Mouse (Mus musculus): ENCODE data around the gene Ccr6. TPM values are rescaled to one million over a fixed set of nuclear protein-coding genes. Genes with fewer than 3 reads are reported as not detected.
A peak's percentile ranks its signal among the peaks of the same experiment; 100 is the strongest.

The Ccr6 gene
- total and polyA plus RNA-seq, 2 experiments = 0.20 TPM; not detected in 1

GRCm38 (mm10) chr17:8234537-8234936 lies 1.3 kb upstream of the Ccr6 start:
- H3K36me3 ChIP-seq (ENCODE audit: control insufficient read depth, insufficient read depth, low read length) = no peaks in the 10 kb centered on the region
- H3K27me3 ChIP-seq (ENCODE audit: control insufficient read depth, insufficient read depth, low read length) = no peaks in the 10 kb centered on the region; the same call in 1 of the 2 replicates
- TF ChIP-seq POLR2A (IDR thresholded peaks at IDR 0.05; ENCODE audit: extremely low read depth, insufficient read depth, low read length) = no peak
- TF ChIP-seq CTCF (IDR thresholded peaks at IDR 0.05; ENCODE audit: low read depth, low read length) = no peak
- no peak overlapping the region for H3K9ac ChIP-seq (ENCODE audit: low read depth, low read length)
- H3K27ac ChIP-seq (replicated peaks; ENCODE audit: insufficient read depth, low read depth, low read length) = no peak overlapping the region
- no peaks in the 10 kb centered on the region for H3K79me2 ChIP-seq (ENCODE audit: control insufficient read depth, insufficient read depth, low read length)
- DNase-seq (ENCODE audit: extremely low read depth, low read depth, low spot score) = no peak
- no peak overlapping the region for H3K4me3 ChIP-seq (ENCODE audit: insufficient read depth, low read depth, low read length)
- WGBS = 77% methylated on average over 4 of the region's 4 CpGs
- no peaks in the 10 kb centered on the region for H3K4me1 ChIP-seq (ENCODE audit: control insufficient read depth, insufficient read depth, low read length)

- Histone ChIP-seq H3K4me3 (ENCODE audit: insufficient read depth, low read depth, low read length) (no peak overlapping the region), H3K79me2 (ENCODE audit: control insufficient read depth, insufficient read depth, low read length) (no peaks in the 10 kb centered on the region), H3K36me3 (ENCODE audit: control insufficient read depth, insufficient read depth, low read length) (no peaks in the 10 kb centered on the region), H3K27ac (replicated peaks; ENCODE audit: insufficient read depth, low read depth, low read length) (no peak overlapping the region), H3K4me1 (ENCODE audit: control insufficient read depth, insufficient read depth, low read length) (no peaks in the 10 kb centered on the region), H3K27me3 (ENCODE audit: control insufficient read depth, insufficient read depth, low read length) (no peaks in the 10 kb centered on the region), H3K9ac (ENCODE audit: low read depth, low read length) (no peak overlapping the region)
- no peak for DNase-seq (ENCODE audit: extremely low read depth, low read depth, low spot score)
- TF ChIP-seq POLR2A (IDR thresholded peaks at IDR 0.05; ENCODE audit: extremely low read depth, insufficient read depth, low read length) = no peak
- TF ChIP-seq CTCF (IDR thresholded peaks at IDR 0.05; ENCODE audit: low read depth, low read length) = no peak
- WGBS = 64% methylated on average over 15 of the region's 15 CpGs
Observed at GRCm38 (mm10) chr17:8238012-8238710, 2.3 kb downstream of the Ccr6 start.

GRCm38 (mm10) chr17:8239561-8239960 lies 3.7 kb downstream of the Ccr6 start:
- TF ChIP-seq POLR2A (IDR thresholded peaks at IDR 0.05; ENCODE audit: extremely low read depth, insufficient read depth, low read length) (no peak), CTCF (IDR thresholded peaks at IDR 0.05; ENCODE audit: low read depth, low read length) (no peak)
- WGBS = 60% methylated on average over 3 of the region's 3 CpGs

GRCm38 (mm10) chr17:8240517-8240916 lies 4.7 kb downstream of the Ccr6 start:
- no peak for DNase-seq (ENCODE audit: extremely low read depth, low read depth, low spot score)
- Histone ChIP-seq H3K4me3 (ENCODE audit: insufficient read depth, low read depth, low read length) (no peak overlapping the region), H3K27ac (replicated peaks; ENCODE audit: insufficient read depth, low read depth, low read length) (no peak overlapping the region), H3K9ac (ENCODE audit: low read depth, low read length) (no peak overlapping the region), H3K27me3 (ENCODE audit: control insufficient read depth, insufficient read depth, low read length) (no peaks in the 10 kb centered on the region), H3K36me3 (ENCODE audit: control insufficient read depth, insufficient read depth, low read length) (no peaks in the 10 kb centered on the region), H3K4me1 (ENCODE audit: control insufficient read depth, insufficient read depth, low read length) (no peaks in the 10 kb centered on the region), H3K79me2 (ENCODE audit: control insufficient read depth, insufficient read depth, low read length) (no peaks in the 10 kb centered on the region)
- WGBS = 73% methylated on average over 4 of the region's 4 CpGs
- no peak for TF ChIP-seq POLR2A (IDR thresholded peaks at IDR 0.05; ENCODE audit: extremely low read depth, insufficient read depth, low read length)
- no peak for TF ChIP-seq CTCF (IDR thresholded peaks at IDR 0.05; ENCODE audit: low read depth, low read length)

More at GRCm38 (mm10) chr17:8239561-8239960, 3.7 kb downstream of the Ccr6 start:
- Histone ChIP-seq H3K27me3 (ENCODE audit: control insufficient read depth, insufficient read depth, low read length) (no peaks in the 10 kb centered on the region), H3K4me3 (ENCODE audit: insufficient read depth, low read depth, low read length) (no peak overlapping the region), H3K4me1 (ENCODE audit: control insufficient read depth, insufficient read depth, low read length) (no peaks in the 10 kb centered on the region), H3K36me3 (ENCODE audit: control insufficient read depth, insufficient read depth, low read length) (no peaks in the 10 kb centered on the region), H3K79me2 (ENCODE audit: control insufficient read depth, insufficient read depth, low read length) (no peaks in the 10 kb centered on the region), H3K9ac (ENCODE audit: low read depth, low read length) (no peak overlapping the region), H3K27ac (replicated peaks; ENCODE audit: insufficient read depth, low read depth, low read length) (no peak overlapping the region)
- DNase-seq (ENCODE audit: extremely low read depth, low read depth, low spot score) = no peak

- H3K27ac ChIP-seq (replicated peaks; ENCODE audit: insufficient read depth, low read depth, low read length) = no peak overlapping the region
- no peak overlapping the region for H3K4me3 ChIP-seq (ENCODE audit: insufficient read depth, low read depth, low read length)
- H3K27me3 ChIP-seq (ENCODE audit: control insufficient read depth, insufficient read depth, low read length) = no peaks in the 10 kb centered on the region
- 84% methylated on average over 12 of the region's 12 CpGs for WGBS
- no peaks in the 10 kb centered on the region for H3K79me2 ChIP-seq (ENCODE audit: control insufficient read depth, insufficient read depth, low read length)
- H3K36me3 ChIP-seq (ENCODE audit: control insufficient read depth, insufficient read depth, low read length) = no peaks in the 10 kb centered on the region
- H3K9ac ChIP-seq (ENCODE audit: low read depth, low read length) = no peak overlapping the region
- TF ChIP-seq POLR2A (IDR thresholded peaks at IDR 0.05; ENCODE audit: extremely low read depth, insufficient read depth, low read length) = no peak
- TF ChIP-seq CTCF (IDR thresholded peaks at IDR 0.05; ENCODE audit: low read depth, low read length) = no peak
- no peak for DNase-seq (ENCODE audit: extremely low read depth, low read depth, low spot score)
- H3K4me1 ChIP-seq (ENCODE audit: control insufficient read depth, insufficient read depth, low read length) = no peaks in the 10 kb centered on the region
Observed at GRCm38 (mm10) chr17:8241645-8242044, 5.8 kb downstream of the Ccr6 start.

- WGBS = 52% methylated on average over 11 of the region's 11 CpGs
Observed at GRCm38 (mm10) chr17:8242186-8242585, 6.3 kb downstream of the Ccr6 start.

More at GRCm38 (mm10) chr17:8242186-8242585, 6.3 kb downstream of the Ccr6 start:
- Histone ChIP-seq H3K27me3 (ENCODE audit: control insufficient read depth, insufficient read depth, low read length) (no peaks in the 10 kb centered on the region), H3K27ac (replicated peaks; ENCODE audit: insufficient read depth, low read depth, low read length) (no peak overlapping the region), H3K4me1 (ENCODE audit: control insufficient read depth, insufficient read depth, low read length) (no peaks in the 10 kb centered on the region), H3K9ac (ENCODE audit: low read depth, low read length) (no peak overlapping the region), H3K79me2 (ENCODE audit: control insufficient read depth, insufficient read depth, low read length) (no peaks in the 10 kb centered on the region), H3K4me3 (ENCODE audit: insufficient read depth, low read depth, low read length) (no peak overlapping the region), H3K36me3 (ENCODE audit: control insufficient read depth, insufficient read depth, low read length) (no peaks in the 10 kb centered on the region)
- DNase-seq (ENCODE audit: extremely low read depth, low read depth, low spot score) = peak; percentile 16
- TF ChIP-seq CTCF (IDR thresholded peaks at IDR 0.05; ENCODE audit: low read depth, low read length) (no peak), POLR2A (IDR thresholded peaks at IDR 0.05; ENCODE audit: extremely low read depth, insufficient read depth, low read length) (no peak)
